Mouse (Mus musculus) bone marrow, adult 2 months (tissue): ENCODE measurements around the gene Gtf2b.

ENCODE experiments used
- CTCF ChIP-seq: fragments of 200-500 bp; IDR thresholded peaks from 2 replicates; pipeline ENCODE4 v1.5.1; 2011; ENCODE audit warnings: low read length, control low read depth; ENCODE audit not compliant: control insufficient read depth, insufficient read depth
- POLR2A ChIP-seq: fragments of 200-500 bp; IDR thresholded peaks from 2 replicates; pipeline ENCODE4 v1.6.1; 2011; ENCODE audit warnings: low read depth, mild to moderate bottlenecking, control low read depth, low read length, borderline replicate concordance; ENCODE audit not compliant: control insufficient read depth

GRCm38 (mm10) chr3:142747673-142748072, 17.2 kb upstream of the Gtf2b start:
- TF ChIP-seq CTCF (no peak), POLR2A (no peak)
